Mouse (Mus musculus): Measurements from ENCODE around the gene Dnajc8.

DNA sequence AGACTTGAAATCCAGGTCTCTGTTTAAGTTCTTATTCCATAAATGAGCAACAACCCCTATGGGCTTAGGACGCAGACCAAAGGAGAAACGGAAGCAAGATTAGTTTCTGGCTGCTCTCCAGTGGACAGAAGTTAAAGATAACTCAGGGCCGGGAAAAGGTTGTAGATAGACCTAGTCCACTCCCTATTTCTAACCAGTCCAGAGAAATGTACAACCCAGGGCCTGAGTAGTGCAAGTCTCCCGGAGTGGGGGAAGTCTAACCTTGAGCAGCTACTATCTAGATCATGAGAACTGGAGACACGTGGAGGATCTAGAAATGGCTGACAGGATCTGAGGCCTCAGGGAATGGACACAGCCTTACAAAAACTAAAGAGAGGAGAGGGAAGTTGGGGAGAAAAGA, 2.9 kb upstream of the Dnajc8 start:
- TF ChIP-seq POLR2A (IDR thresholded peaks at IDR 0.05; ENCODE audit: low read depth, low read length) (no peak), CTCF (IDR thresholded peaks at IDR 0.05; ENCODE audit: borderline replicate concordance, insufficient read depth, low read length) (no peak)
